Mouse (Mus musculus): Measurements from ENCODE around the gene Spryd3. TPM values are rescaled to one million over a fixed set of nuclear protein-coding genes. Genes with fewer than 3 reads are reported as not detected.

Gene Spryd3
- polyA plus RNA-seq, 1 experiment from 2014 or later = 11.1 TPM

- H3K27me3 ChIP-seq (ENCODE audit: control insufficient read depth, insufficient read depth, low read length) = no peaks in the 10 kb centered on the region
- no peaks in the 10 kb centered on the region for H3K36me3 ChIP-seq (ENCODE audit: control insufficient read depth, insufficient read depth, low read length)
- peaks cover 6% of the 10 kb centered on the region; the same call in 1 of the 2 replicates for H3K4me1 ChIP-seq (ENCODE audit: control insufficient read depth, insufficient read depth, low read length)
- no peak overlapping the region for H3K4me3 ChIP-seq (ENCODE audit: low read depth, low read length)
- H3K9ac ChIP-seq (ENCODE audit: low read depth, low read length) = no peak overlapping the region
- H3K9me3 ChIP-seq (replicated peaks; ENCODE audit: control insufficient read depth, low read length) = no peaks in the 10 kb centered on the region
- no peak overlapping the region for H3K4me2 ChIP-seq
- 89% methylated on average over 2 of the region's 2 CpGs for WGBS (ENCODE audit: insufficient replicate concordance)
- H3K27ac ChIP-seq (ENCODE audit: low read depth, low read length) = no peak overlapping the region
- ATAC-seq (replicated peaks; ENCODE audit: insufficient number of reproducible peaks, low FRiP score, low TSS enrichment) = no peak
Measured at GRCm38 (mm10) chr15:102077111-102077677, 58.8 kb downstream of the Spryd3 start.

DNA sequence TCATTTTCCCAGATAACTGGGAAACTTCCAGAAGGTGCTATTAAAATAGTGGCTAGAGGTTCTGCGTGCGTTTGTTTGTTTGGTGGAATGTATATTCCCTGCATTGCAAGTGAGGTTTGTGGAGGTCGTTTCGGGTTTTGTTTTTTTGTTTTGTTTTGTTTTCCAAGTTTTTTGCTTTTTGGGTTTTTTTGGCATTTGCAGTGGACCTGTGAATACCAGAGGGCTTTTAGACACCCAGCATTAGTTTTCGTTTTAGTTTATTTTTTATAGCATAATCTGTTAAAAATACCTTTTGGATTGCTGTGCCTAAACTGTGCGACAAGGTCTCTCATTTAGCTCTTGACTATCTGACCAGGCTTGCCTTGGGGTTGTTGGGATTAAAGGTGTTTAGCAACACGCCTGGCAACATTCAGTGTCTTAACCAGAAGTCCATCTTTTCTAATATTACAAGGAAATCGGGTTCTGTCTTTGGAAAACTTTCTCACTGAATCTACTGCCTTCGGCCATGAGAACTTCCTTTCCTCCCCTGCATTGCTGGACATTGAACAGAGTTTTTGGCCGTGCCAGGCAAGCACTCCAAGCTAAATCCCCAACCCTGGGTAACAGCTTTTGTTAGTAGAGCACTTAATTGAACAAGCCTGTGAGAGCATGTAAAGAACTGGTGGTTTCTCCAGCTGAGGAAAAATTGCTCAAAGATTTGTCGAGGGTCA, 61.0 kb downstream of the Spryd3 start:
- 11% methylated on average over 11 of the region's 11 CpGs for WGBS (ENCODE audit: insufficient replicate concordance)
- Histone ChIP-seq H3K9ac (ENCODE audit: low read depth, low read length) (peak overlapping the region; percentile 98), H3K27ac (ENCODE audit: low read depth, low read length) (peak overlapping the region; percentile 95; the same call in 1 of the 2 replicates)

DNA sequence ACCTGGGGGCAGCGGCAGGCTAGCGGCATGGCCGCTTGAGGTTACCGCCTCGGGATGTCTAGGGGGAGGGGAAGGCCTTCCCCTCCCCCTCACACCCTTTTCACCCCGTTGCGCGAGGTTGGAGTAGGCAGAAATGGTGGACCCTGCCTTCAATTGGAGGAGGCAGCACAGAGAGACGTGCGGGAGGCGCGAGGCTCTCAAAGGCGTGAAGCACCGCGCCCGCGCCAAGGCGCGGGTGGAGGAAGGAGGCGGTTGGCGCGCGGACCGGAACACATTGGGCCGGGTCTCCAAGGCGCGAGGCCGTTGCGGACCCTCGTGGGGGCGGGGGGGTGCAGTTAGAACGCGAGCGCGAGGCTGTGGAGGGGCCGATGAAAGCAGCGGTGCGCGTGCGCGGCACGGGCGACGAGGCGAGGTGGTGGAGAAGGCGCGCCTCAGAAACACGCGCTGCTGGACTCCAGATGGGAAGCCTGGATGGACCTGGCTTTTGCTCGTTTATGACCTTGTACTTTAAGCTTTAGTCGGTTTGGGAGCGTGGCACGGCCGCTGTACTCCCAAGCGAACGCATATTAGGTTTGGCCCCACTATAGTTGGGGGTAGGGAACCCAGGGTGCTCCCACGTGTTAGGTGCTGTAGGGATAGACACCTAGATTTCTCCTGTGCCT, 61.8 kb downstream of the Spryd3 start:
- Histone ChIP-seq H3K9me3 (replicated peaks; ENCODE audit: control insufficient read depth, low read length) (no peaks in the 10 kb centered on the region), H3K27me3 (ENCODE audit: control insufficient read depth, insufficient read depth, low read length) (no peaks in the 10 kb centered on the region), H3K4me1 (ENCODE audit: control insufficient read depth, insufficient read depth, low read length) (peaks cover 6% of the 10 kb centered on the region; the same call in 1 of the 2 replicates), H3K4me2 (peak overlapping the region; percentile 86), H3K36me3 (ENCODE audit: control insufficient read depth, insufficient read depth, low read length) (no peaks in the 10 kb centered on the region), H3K9ac (ENCODE audit: low read depth, low read length) (peak overlapping the region; percentile 98), H3K4me3 (ENCODE audit: low read depth, low read length) (peak overlapping the region; percentile 88), H3K27ac (ENCODE audit: low read depth, low read length) (peak overlapping the region; percentile 95)
- under 1% methylated on average over 56 of the region's 57 CpGs for WGBS (ENCODE audit: insufficient replicate concordance)
- ATAC-seq (replicated peaks; ENCODE audit: insufficient number of reproducible peaks, low FRiP score, low TSS enrichment) = peak; percentile 49

More for the DNA sequence above, 61.0 kb downstream of the Spryd3 start:
- Histone ChIP-seq H3K4me3 (ENCODE audit: low read depth, low read length) (peak overlapping the region; percentile 88), H3K9me3 (replicated peaks; ENCODE audit: control insufficient read depth, low read length) (no peaks in the 10 kb centered on the region), H3K27me3 (ENCODE audit: control insufficient read depth, insufficient read depth, low read length) (no peaks in the 10 kb centered on the region), H3K4me2 (peak overlapping the region; percentile 86), H3K36me3 (ENCODE audit: control insufficient read depth, insufficient read depth, low read length) (no peaks in the 10 kb centered on the region), H3K4me1 (ENCODE audit: control insufficient read depth, insufficient read depth, low read length) (peaks cover 6% of the 10 kb centered on the region; the same call in 1 of the 2 replicates)
- ATAC-seq (replicated peaks; ENCODE audit: insufficient number of reproducible peaks, low FRiP score, low TSS enrichment) = no peak

DNA sequence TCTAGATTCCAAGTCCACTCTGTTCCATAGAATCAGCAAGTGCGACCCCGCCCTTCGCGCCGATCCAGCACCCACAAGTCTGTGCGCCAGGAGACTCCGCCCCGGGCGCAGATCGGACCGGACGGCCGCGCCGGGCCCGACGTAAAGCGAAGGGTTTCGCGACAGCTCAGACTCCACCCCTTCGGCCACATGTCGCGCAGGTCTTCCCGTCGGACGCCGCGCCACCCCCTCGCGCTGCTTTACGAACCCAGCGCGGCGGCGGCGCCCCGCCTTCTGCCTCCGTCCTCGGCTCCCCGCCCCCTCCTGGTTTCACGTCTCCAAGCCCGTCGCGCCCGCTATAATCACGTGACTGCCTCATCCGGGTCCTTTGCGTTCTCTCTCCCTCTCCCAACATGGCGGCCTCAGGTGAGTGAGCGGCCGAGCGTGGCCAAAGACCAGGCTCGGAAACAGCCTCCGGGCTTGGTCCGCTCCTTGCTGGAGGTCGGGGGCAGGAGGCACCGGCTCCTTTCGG, 62.4 kb downstream of the Spryd3 start, which contains the start of gene Eif4b:
Gene Eif4b, plus strand, starts transcription at position 215 of the 511 bp plus-strand sequence.
- Histone ChIP-seq H3K27me3 (ENCODE audit: control insufficient read depth, insufficient read depth, low read length) (no peaks in the 10 kb centered on the region), H3K4me2 (peak within 1 kb of the TSS; percentile 86), H3K4me1 (ENCODE audit: control insufficient read depth, insufficient read depth, low read length) (peaks cover 6% of the 10 kb centered on the region; the same call in 1 of the 2 replicates), H3K36me3 (ENCODE audit: control insufficient read depth, insufficient read depth, low read length) (no peaks in the 10 kb centered on the region), H3K4me3 (ENCODE audit: low read depth, low read length) (peak within 1 kb of the TSS; percentile 88), H3K9ac (ENCODE audit: low read depth, low read length) (peak within 1 kb of the TSS; percentile 98), H3K9me3 (replicated peaks; ENCODE audit: control insufficient read depth, low read length) (no peaks in the 10 kb centered on the region), H3K27ac (ENCODE audit: low read depth, low read length) (peak within 1 kb of the TSS; percentile 95)
- peak; percentile 94 for ATAC-seq (replicated peaks; ENCODE audit: insufficient number of reproducible peaks, low FRiP score, low TSS enrichment)
- WGBS (ENCODE audit: insufficient replicate concordance) = under 1% methylated on average over 56 of the region's 58 CpGs

- Histone ChIP-seq H3K4me2 (peak overlapping the region; percentile 63), H3K4me1 (ENCODE audit: control insufficient read depth, insufficient read depth, low read length) (peaks cover 6% of the 10 kb centered on the region; the same call in 1 of the 2 replicates), H3K27ac (ENCODE audit: low read depth, low read length) (no peak overlapping the region), H3K27me3 (ENCODE audit: control insufficient read depth, insufficient read depth, low read length) (no peaks in the 10 kb centered on the region), H3K9me3 (replicated peaks; ENCODE audit: control insufficient read depth, low read length) (no peaks in the 10 kb centered on the region), H3K36me3 (ENCODE audit: control insufficient read depth, insufficient read depth, low read length) (no peaks in the 10 kb centered on the region), H3K4me3 (ENCODE audit: low read depth, low read length) (peak overlapping the region; percentile 88), H3K9ac (ENCODE audit: low read depth, low read length) (peak overlapping the region; percentile 59)
- WGBS (ENCODE audit: insufficient replicate concordance) = 15% methylated on average over 6 of the region's 6 CpGs
- ATAC-seq (replicated peaks; ENCODE audit: insufficient number of reproducible peaks, low FRiP score, low TSS enrichment) = 0 out of 2 replicates have a peak, but pooled peaks have one; percentile 5
Measured at GRCm38 (mm10) chr15:102072963-102073558, 63.0 kb downstream of the Spryd3 start.

- Histone ChIP-seq H3K4me3 (ENCODE audit: low read depth, low read length) (no peak overlapping the region), H3K27me3 (ENCODE audit: control insufficient read depth, insufficient read depth, low read length) (no peaks in the 10 kb centered on the region), H3K4me1 (ENCODE audit: control insufficient read depth, insufficient read depth, low read length) (peaks cover 4% of the 10 kb centered on the region; the same call in 1 of the 2 replicates), H3K9me3 (replicated peaks; ENCODE audit: control insufficient read depth, low read length) (no peaks in the 10 kb centered on the region), H3K36me3 (ENCODE audit: control insufficient read depth, insufficient read depth, low read length) (no peaks in the 10 kb centered on the region), H3K27ac (ENCODE audit: low read depth, low read length) (no peak overlapping the region), H3K4me2 (no peak overlapping the region), H3K9ac (ENCODE audit: low read depth, low read length) (no peak overlapping the region)
- 64% methylated on average over 13 of the region's 13 CpGs for WGBS (ENCODE audit: insufficient replicate concordance)
- no peak for ATAC-seq (replicated peaks; ENCODE audit: insufficient number of reproducible peaks, low FRiP score, low TSS enrichment)
Measured at GRCm38 (mm10) chr15:102070476-102071467, 65.3 kb downstream of the Spryd3 start.

Data from heart, embryonic 11.5 days (tissue).